Mouse (Mus musculus): ENCODE measurements at regions not wholly inside any gene's neighbourhood (a gene's known extent, or its start where the extent isn't known, plus 50 kb on each side); places are given as distances from the start of the nearest gene placed in this dataset.
A peak's percentile ranks its signal among the peaks of the same experiment; 100 is the strongest.

DNA sequence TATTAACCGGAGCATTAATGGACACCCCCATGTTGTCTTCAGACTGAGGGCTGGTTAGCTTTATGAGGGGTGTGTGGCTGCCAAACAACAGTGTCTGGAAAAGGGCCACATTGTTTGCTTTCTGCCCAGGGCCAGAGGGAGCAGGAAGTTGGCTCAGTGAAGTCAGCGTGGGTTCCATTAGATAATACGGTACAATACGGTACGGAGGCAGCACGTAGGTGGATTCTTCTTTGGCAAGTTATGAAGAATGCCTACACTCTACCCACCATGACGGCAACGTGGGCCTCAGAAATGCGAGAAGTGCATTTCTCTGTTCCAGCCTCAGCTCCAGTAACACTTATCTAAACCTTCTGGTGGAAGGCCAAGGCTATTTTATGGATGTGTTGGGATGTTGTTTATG, 108.2 kb downstream of the Gm10260 start:
- no peak for DNase-seq (ENCODE audit: low spot score)

- DNase-seq (ENCODE audit: low spot score), result no peak
These were observed 108.7 kb downstream of the Gm10260 start for GRCm38 (mm10) chr13:97651761-97652160.

GRCm38 (mm10) chr13:97651176-97651575, 109.3 kb downstream of the Gm10260 start:
- no peak for DNase-seq (ENCODE audit: low spot score)

- DNase-seq (ENCODE audit: low spot score), result no peak
These were observed 110.2 kb downstream of the Gm10260 start for GRCm38 (mm10) chr13:97650191-97650590.

GRCm38 (mm10) chr13:97647486-97647885, 112.9 kb downstream of the Gm10260 start:
- DNase-seq (ENCODE audit: low spot score), result no peak

- peak; percentile 33 for DNase-seq (ENCODE audit: low spot score)
These were observed 114.4 kb downstream of the Gm10260 start for GRCm38 (mm10) chr13:97646021-97646385.

GRCm38 (mm10) chr13:97645107-97646020, 115.1 kb downstream of the Gm10260 start:
- peak; percentile 20 for DNase-seq (ENCODE audit: low spot score)

DNA sequence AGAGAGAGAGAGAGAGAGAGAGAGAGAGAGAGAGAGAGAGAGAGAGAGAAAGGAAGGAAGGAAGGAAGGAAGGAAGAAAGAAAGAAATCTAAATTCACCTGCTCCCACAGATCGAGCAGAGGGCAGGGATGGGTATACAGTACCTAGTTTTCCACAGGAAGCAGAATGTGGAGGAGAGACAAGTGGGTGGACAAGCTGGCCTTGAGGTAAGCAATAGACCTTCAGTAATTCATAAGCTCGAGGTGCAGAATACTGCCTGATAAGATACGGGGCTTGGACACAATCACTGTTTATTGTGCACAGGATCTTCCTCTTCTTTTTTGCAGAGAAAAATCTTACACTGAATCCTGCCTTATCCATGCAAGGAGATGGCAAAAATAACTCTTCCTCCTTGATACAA, 120.2 kb downstream of the Gm10260 start:
- DNase-seq (ENCODE audit: low spot score), result no peak

GRCm38 (mm10) chr13:97639656-97640055, 120.8 kb downstream of the Gm10260 start:
- no peak for DNase-seq (ENCODE audit: low spot score)

GRCm38 (mm10) chr13:97638457-97639088, 121.9 kb downstream of the Gm10260 start:
- no peak for DNase-seq (ENCODE audit: low spot score)

GRCm38 (mm10) chr13:97637506-97637905, 122.9 kb downstream of the Gm10260 start:
- DNase-seq (ENCODE audit: low spot score), result no peak

DNA sequence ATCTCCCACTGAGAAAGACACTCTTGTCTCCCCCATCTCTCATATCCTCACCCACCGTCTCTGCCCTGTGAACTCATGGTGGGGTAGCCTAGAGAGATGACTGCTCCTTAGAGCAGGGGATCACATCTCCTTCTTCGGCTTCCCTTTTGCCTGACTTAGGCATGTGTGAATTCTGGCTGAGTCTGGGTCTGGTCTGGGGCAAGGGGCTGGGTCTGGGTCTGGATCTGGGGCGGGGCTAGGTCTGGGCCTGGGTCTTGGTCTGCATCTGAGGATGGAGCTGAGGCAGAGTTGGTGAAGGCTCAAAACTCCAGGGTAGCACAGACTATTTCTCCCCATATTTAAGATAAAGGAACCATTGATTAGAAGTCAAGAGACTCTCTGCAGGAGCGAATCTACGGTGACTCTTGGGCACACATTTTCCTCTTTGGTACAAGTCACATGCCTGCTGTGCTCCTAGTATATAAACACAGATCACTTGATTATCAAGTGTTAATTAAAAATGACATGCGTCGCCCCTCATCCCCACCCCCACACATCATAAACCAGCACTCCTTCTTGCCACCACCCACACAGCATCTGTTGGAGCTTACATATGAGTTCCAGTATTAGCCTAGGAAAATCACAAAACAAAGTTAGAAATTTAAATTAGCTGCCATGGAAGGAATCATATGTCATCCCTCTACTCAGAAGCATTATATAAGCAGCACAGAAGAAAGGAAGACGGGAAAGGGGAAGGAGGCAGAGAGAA, 126.2 kb downstream of the Gm10260 start:
- DNase-seq (ENCODE audit: low spot score), result no peak

DNA sequence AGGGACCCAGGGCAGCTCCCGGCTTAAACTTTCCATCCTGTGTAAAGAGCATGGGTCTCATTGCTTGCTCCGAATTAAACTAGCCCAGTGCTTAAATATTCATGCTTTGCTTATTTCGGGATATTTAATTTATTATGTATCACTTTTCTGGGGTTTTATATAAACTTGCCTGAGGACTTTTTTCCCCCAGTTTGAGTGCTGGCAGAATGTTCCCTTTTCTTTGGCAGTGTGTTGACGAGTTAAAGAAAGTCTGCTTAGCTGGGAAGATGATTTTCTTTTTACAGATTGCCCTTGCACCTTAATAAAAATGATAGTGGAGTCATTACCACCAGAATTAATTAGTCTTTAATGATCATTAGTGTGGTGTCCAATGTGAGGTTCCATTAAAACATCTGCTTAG, 126.9 kb downstream of the Gm10260 start:
- no peak for DNase-seq (ENCODE audit: low spot score)

- DNase-seq (ENCODE audit: low spot score), result no peak
These were observed 128.5 kb downstream of the Gm10260 start for GRCm38 (mm10) chr13:97631872-97632402.

DNA sequence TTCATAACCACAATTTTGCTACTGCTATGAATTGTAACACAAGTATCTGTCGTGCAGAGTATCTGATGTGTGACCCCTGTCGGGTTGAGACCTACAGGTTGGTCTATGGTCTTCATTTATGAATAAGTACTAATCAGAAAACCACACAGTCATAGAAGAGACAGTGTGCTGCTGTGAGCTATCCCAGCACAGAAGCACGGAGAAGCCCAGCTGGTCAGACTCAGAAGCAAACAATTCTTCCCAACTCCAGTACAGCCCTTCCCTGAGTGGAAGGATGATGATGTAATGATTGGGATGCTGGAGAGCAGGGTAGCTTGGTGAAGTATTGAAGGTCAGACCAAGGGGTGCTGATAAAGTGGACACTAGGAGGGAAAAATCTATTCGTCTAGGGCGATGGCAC, 129.5 kb downstream of the Gm10260 start:
- DNase-seq (ENCODE audit: low spot score), result no peak

- DNase-seq (ENCODE audit: low spot score), result no peak
These were observed 131.8 kb downstream of the Gm10260 start for GRCm38 (mm10) chr13:97628608-97629007.

- DNase-seq (ENCODE audit: low spot score), result no peak
These were observed 133.2 kb downstream of the Gm10260 start for GRCm38 (mm10) chr13:97627247-97627646.

DNA sequence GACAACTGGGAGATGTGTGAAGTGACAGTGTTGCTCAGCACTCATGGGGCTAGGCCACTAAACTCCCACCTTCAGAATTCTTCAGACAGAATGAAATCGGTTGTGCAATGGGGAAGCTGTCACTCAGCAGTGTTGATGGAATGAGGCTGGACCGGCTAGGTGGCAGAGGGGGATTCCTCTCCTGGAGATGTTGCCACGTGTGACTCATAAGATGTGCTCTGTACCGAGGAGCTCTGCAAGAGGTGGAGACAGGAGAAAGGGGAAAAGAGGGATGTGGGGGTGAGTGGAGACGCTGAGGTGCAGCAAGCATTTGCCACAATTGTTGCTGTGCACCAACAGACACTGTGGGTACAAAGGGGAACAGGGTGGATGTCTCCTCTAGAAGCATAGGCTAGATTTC, 133.6 kb downstream of the Gm10260 start:
- DNase-seq (ENCODE audit: low spot score), result no peak

DNA sequence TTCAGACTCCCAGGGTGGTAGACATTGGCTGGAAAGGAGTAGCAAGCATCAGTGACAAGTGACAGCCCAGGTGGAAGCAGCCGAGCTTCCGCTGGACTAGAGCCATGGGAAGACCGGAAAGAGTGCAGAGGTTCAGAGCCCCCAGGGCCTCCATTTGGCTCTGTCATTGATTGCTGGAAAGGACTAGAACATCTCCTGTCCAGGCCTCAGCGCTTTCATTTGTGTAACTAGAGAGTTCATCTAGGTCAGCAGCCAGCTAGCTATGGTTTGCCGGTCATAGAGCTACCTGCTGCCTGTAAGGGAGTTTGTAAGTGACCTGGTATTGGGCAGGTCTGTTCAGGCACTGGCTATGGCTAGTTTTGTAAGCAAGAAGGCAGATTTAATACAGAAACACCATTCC, 134.3 kb downstream of the Gm10260 start:
- no peak for DNase-seq (ENCODE audit: low spot score)

GRCm38 (mm10) chr13:97625391-97625790, 135.0 kb downstream of the Gm10260 start:
- DNase-seq (ENCODE audit: low spot score), result no peak

GRCm38 (mm10) chr13:97618190-97618586, 142.2 kb downstream of the Gm10260 start:
- peak; percentile 53 for DNase-seq (ENCODE audit: low spot score)

DNA sequence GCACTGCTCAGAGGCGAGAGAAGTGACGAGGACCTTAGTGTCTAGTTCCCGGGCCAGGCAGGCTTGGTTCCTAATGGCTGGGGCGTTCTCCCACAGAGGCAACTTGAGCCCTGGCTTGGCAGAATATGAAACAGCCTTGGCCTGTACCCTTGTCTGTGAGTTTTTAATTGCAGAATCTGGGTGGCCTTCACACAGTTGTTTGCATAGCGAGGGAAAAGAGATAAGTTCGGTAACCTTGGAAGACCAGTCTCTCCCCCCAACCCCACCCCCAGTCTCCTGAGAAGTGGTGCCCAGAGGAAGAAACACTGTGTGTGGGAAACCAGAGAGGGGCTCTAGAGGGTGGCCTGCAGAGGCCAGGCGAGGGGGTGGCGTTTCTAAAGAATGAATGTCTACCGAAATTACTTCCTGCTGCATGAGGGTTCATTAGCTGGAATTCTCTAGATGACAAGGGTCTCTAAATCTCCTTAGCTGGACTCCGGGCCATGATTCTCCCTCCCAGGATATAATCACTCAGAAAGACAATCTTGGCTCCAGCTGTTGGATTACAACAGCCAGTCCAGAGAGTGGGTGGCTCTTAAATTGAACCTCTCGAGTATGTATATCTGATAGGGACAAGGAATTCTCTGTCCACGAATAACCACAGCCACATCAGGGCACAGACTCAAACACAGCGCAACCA, 142.8 kb downstream of the Gm10260 start:
- DNase-seq (ENCODE audit: low spot score), result peak; percentile 85
